Mouse (Mus musculus): ENCODE measurements around the gene Ccdc142.
A peak's percentile ranks its signal among the peaks of the same experiment; 100 is the strongest.

Ccdc142 gene

GRCm38 (mm10) chr6:83138056-83138455, 36.7 kb downstream of the Ccdc142 start:
- DNase-seq (ENCODE audit: low read depth, low spot score): peak; percentile 36

- no peak for DNase-seq (ENCODE audit: low read depth, low spot score)
These were observed 38.6 kb downstream of the Ccdc142 start for GRCm38 (mm10) chr6:83140044-83140443.

GRCm38 (mm10) chr6:83141636-83142035, 40.2 kb downstream of the Ccdc142 start:
- no peak for DNase-seq (ENCODE audit: low read depth, low spot score)

- DNase-seq (ENCODE audit: low read depth, low spot score): peak; percentile 58
These were observed 40.9 kb downstream of the Ccdc142 start for GRCm38 (mm10) chr6:83142211-83142731.

- no peak for DNase-seq (ENCODE audit: low read depth, low spot score)
These were observed 41.5 kb downstream of the Ccdc142 start for GRCm38 (mm10) chr6:83142886-83143285.

- DNase-seq (ENCODE audit: low read depth, low spot score): no peak
These were observed 43.8 kb downstream of the Ccdc142 start for GRCm38 (mm10) chr6:83145209-83145608.

GRCm38 (mm10) chr6:83145805-83146204, 44.4 kb downstream of the Ccdc142 start:
- DNase-seq (ENCODE audit: low read depth, low spot score): no peak

- no peak for DNase-seq (ENCODE audit: low read depth, low spot score)
These were observed 45.9 kb downstream of the Ccdc142 start for GRCm38 (mm10) chr6:83147280-83147679.

- no peak for DNase-seq (ENCODE audit: low read depth, low spot score)
These were observed 50.3 kb downstream of the Ccdc142 start for GRCm38 (mm10) chr6:83151721-83152120.

GRCm38 (mm10) chr6:83153038-83153437, 51.6 kb downstream of the Ccdc142 start:
- DNase-seq (ENCODE audit: low read depth, low spot score): no peak

GRCm38 (mm10) chr6:83153485-83153884, 52.1 kb downstream of the Ccdc142 start:
- DNase-seq (ENCODE audit: low read depth, low spot score): no peak

- DNase-seq (ENCODE audit: low read depth, low spot score): no peak
These were observed 54.3 kb downstream of the Ccdc142 start for GRCm38 (mm10) chr6:83155552-83156238.

GRCm38 (mm10) chr6:83156259-83156684, 54.9 kb downstream of the Ccdc142 start, which contains the start of the genes Wdr54 and 1700003E16Rik:
Gene Wdr54, minus strand, starts transcription at chr6:83156397.
Gene 1700003E16Rik, plus strand, starts transcription at chr6:83156404.
- peak; percentile 80 for DNase-seq (ENCODE audit: low read depth, low spot score)

All from ES-CJ7 (cell line).